In the genomic region with DNA sequence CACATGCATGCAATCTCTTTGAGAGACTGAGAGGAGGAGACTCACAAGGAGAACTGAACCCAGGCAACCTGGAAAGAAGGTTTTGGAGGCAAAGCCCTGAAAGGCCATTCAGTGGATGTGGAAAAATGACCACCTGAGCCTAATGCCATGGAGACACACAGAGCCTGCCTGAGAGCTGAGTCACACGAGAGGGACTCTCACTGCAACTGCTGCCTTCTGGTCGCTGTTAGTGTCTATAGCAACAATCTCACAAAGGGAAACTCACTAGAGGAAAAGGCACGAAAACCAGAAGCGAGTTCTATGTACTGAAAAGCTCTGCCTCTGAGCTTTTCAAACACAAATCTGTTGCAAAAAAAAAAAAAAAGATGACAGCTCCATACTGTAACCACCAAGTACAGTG, we compare ENCODE assay signal across 21 mouse cellular contexts. TPM values are rescaled to one million over a fixed set of nuclear protein-coding genes. Genes with fewer than 3 reads are reported as not detected.
A peak's percentile ranks its signal among the peaks of the same experiment; 100 is the strongest.
DNase-seq lines count a peak whose midpoint lies in the region; ATAC-seq and TF ChIP-seq lines count a peak whose summit lies in the region.
"Had no signal": no experiment of that assay in that cellular context is flagged by ENCODE, and none has a peak within 500 bp of the region (broad histone marks: within the 10 kb centered on the region; RNA-seq: fewer than 3 reads in every experiment).

No protein-coding gene starts in this region.

- no peak for TF ChIP-seq CTCF in hindbrain, postnatal 0 days (IDR thresholded peaks at IDR 0.05; ENCODE audit: low read depth)
- no peak for TF ChIP-seq CTCF in brain, embryonic 14.5 days (IDR thresholded peaks at IDR 0.05; ENCODE audit: borderline replicate concordance, extremely low read depth, insufficient read depth, insufficient read length)

- no peak overlapping the region for H3K27ac ChIP-seq in hindbrain, postnatal 0 days
- H3K27ac ChIP-seq in hindbrain, embryonic 13.5 days: no peak overlapping the region
- no peak overlapping the region for H3K27ac ChIP-seq in midbrain, embryonic 11.5 days (ENCODE audit: low read depth, low read length)
- no peak overlapping the region for H3K27ac ChIP-seq in midbrain, embryonic 10.5 days (replicated peaks)
- H3K27ac ChIP-seq: embryonic facial prominence, embryonic 10.5 days; forebrain, embryonic 12.5 days; heart, embryonic 10.5 days; kidney, postnatal 0 days; limb, embryonic 13.5 days; midbrain, embryonic 12.5 days; neural tube, embryonic 12.5 days had no signal

- WGBS in hindbrain, postnatal 0 days: 50% methylated on average over 4 of the region's 4 CpGs
- 57% methylated on average over 4 of the region's 4 CpGs for WGBS in hindbrain, embryonic 13.5 days
- 74% methylated on average over 4 of the region's 4 CpGs for WGBS in midbrain, embryonic 11.5 days
- 78% methylated on average over 4 of the region's 4 CpGs for WGBS in midbrain, embryonic 10.5 days

- no peak for TF ChIP-seq POLR2A in brain, embryonic 14.5 days (IDR thresholded peaks at IDR 0.05; ENCODE audit: borderline replicate concordance, extremely low read depth, insufficient read depth, insufficient read length, poor library complexity, severe bottlenecking)

- no peaks in the 10 kb centered on the region for H3K27me3 ChIP-seq in hindbrain, postnatal 0 days (ENCODE audit: insufficient read depth, low read length)
- H3K27me3 ChIP-seq in hindbrain, embryonic 13.5 days: no peaks in the 10 kb centered on the region
- H3K27me3 ChIP-seq in midbrain, embryonic 11.5 days (ENCODE audit: control insufficient read depth, insufficient read depth, low read length): no peaks in the 10 kb centered on the region
- H3K27me3 ChIP-seq in midbrain, embryonic 10.5 days (ENCODE audit: low read depth, poor library complexity, severe bottlenecking): no peaks in the 10 kb centered on the region
- H3K27me3 ChIP-seq: forebrain, embryonic 12.5 days; limb, embryonic 13.5 days; midbrain, embryonic 12.5 days; neural tube, embryonic 12.5 days had no signal

- H3K9ac ChIP-seq in hindbrain, postnatal 0 days (replicated peaks; ENCODE audit: low read length): no peak overlapping the region
- no peak overlapping the region for H3K9ac ChIP-seq in hindbrain, embryonic 13.5 days
- H3K9ac ChIP-seq in midbrain, embryonic 11.5 days (ENCODE audit: low read length): no peak overlapping the region
- H3K9ac ChIP-seq: forebrain, embryonic 12.5 days; limb, embryonic 13.5 days; midbrain, embryonic 12.5 days; neural tube, embryonic 12.5 days had no signal

- no peak for ATAC-seq in hindbrain, postnatal 0 days
- no peak for ATAC-seq in hindbrain, embryonic 13.5 days (ENCODE audit: low FRiP score)
- ATAC-seq in midbrain, embryonic 11.5 days (ENCODE audit: low FRiP score): no peak
- ATAC-seq in monocyte, adult 5-6 weeks (replicated peaks; ENCODE audit: insufficient number of reproducible peaks, low FRiP score, low TSS enrichment, poor library complexity, severe bottlenecking): no peak

- no peaks in the 10 kb centered on the region for H3K9me3 ChIP-seq in hindbrain, postnatal 0 days (ENCODE audit: low read length)
- H3K9me3 ChIP-seq in hindbrain, embryonic 13.5 days: no peaks in the 10 kb centered on the region
- no peaks in the 10 kb centered on the region; the same call in 1 of the 2 replicates for H3K9me3 ChIP-seq in midbrain, embryonic 11.5 days (ENCODE audit: control insufficient read depth, low read length)
- peaks cover 9% of the 10 kb centered on the region; the same call in 1 of the 2 replicates for H3K9me3 ChIP-seq in midbrain, embryonic 10.5 days (replicated peaks)
- H3K9me3 ChIP-seq: embryonic facial prominence, embryonic 10.5 days; forebrain, embryonic 12.5 days; heart, embryonic 10.5 days; limb, embryonic 13.5 days; neural tube, embryonic 12.5 days had no signal

- no peaks in the 10 kb centered on the region for H3K36me3 ChIP-seq in hindbrain, postnatal 0 days (ENCODE audit: insufficient read depth, low read length)
- peaks cover 13% of the 10 kb centered on the region for H3K36me3 ChIP-seq in hindbrain, embryonic 13.5 days
- peaks cover 4% of the 10 kb centered on the region; the same call in 1 of the 2 replicates for H3K36me3 ChIP-seq in midbrain, embryonic 11.5 days (ENCODE audit: control insufficient read depth, insufficient read depth, low read length)
- H3K36me3 ChIP-seq in midbrain, embryonic 10.5 days: peaks cover 59% of the 10 kb centered on the region
- H3K36me3 ChIP-seq: heart, embryonic 10.5 days; limb, embryonic 13.5 days had no signal

- H3K4me1 ChIP-seq in hindbrain, postnatal 0 days (ENCODE audit: insufficient read depth, low read length): no peaks in the 10 kb centered on the region
- no peaks in the 10 kb centered on the region for H3K4me1 ChIP-seq in hindbrain, embryonic 13.5 days (replicated peaks)
- H3K4me1 ChIP-seq in midbrain, embryonic 11.5 days (ENCODE audit: control insufficient read depth, insufficient read depth, low read length): no peaks in the 10 kb centered on the region
- no peaks in the 10 kb centered on the region for H3K4me1 ChIP-seq in midbrain, embryonic 10.5 days
- H3K4me1 ChIP-seq: embryonic facial prominence, embryonic 10.5 days; forebrain, embryonic 12.5 days; limb, embryonic 13.5 days; midbrain, embryonic 12.5 days; neural tube, embryonic 12.5 days had no signal

- DNase-seq in hindbrain, postnatal 0 days (ENCODE audit: low spot score): peak; percentile 4
- peak; percentile 47 for DNase-seq in midbrain, embryonic 11.5 days (ENCODE audit: low spot score, missing footprints)
- no peak for DNase-seq in midbrain, embryonic 10.5 days (ENCODE audit: low spot score)
- peak; percentile 20 for DNase-seq in brain, embryonic 14.5 days (ENCODE audit: low read depth)
- no peak for DNase-seq in urinary bladder, postnatal 10 days (ENCODE audit: low spot score)
- DNase-seq: adrenal gland, postnatal 25 days; cerebellum, adult 9-10 months; gastrocnemius, postnatal 25 days; heart, postnatal 36 days; kidney, adult 18-20 months; lung, adult 18-20 months; thymus, postnatal 25 days had no signal

- H3K4me2 ChIP-seq in hindbrain, postnatal 0 days (ENCODE audit: low read depth, low read length): no peak overlapping the region
- no peak overlapping the region for H3K4me2 ChIP-seq in hindbrain, embryonic 13.5 days
- no peak overlapping the region for H3K4me2 ChIP-seq in midbrain, embryonic 11.5 days
- H3K4me2 ChIP-seq: forebrain, embryonic 12.5 days; limb, embryonic 13.5 days; midbrain, embryonic 12.5 days; neural tube, embryonic 12.5 days had no signal

- H3K4me3 ChIP-seq in hindbrain, postnatal 0 days (ENCODE audit: low read length): no peak overlapping the region
- H3K4me3 ChIP-seq in hindbrain, embryonic 13.5 days: no peak overlapping the region
- H3K4me3 ChIP-seq in midbrain, embryonic 11.5 days (ENCODE audit: low read depth, low read length): no peak overlapping the region
- no peak overlapping the region for H3K4me3 ChIP-seq in midbrain, embryonic 10.5 days
- H3K4me3 ChIP-seq: embryonic facial prominence, embryonic 10.5 days; forebrain, embryonic 12.5 days; heart, embryonic 10.5 days; limb, embryonic 13.5 days; midbrain, embryonic 12.5 days; neural tube, embryonic 12.5 days had no signal

RNA-seq across cellular contexts. Expression of a gene that starts 14.2 kb away (rescaled TPM):
- 3.9 and 4.2 TPM in 2 replicates for total RNA-seq in hindbrain, postnatal 0 days (2014; rRNA removed)
- polyA plus RNA-seq in hindbrain, postnatal 0 days (2015; fragmentation: Nextera tagmentation; extraction: Ambion mirVana): 1.4 and 1.5 TPM in 2 replicates
- polyA plus RNA-seq in hindbrain, embryonic 13.5 days (2015; fragmentation: Nextera tagmentation; extraction: Ambion mirVana): 2.1 TPM in 2 replicates
- 17.0 and 17.1 TPM in 2 replicates for polyA plus RNA-seq in midbrain, embryonic 11.5 days (2014; fragmentation: Nextera tagmentation; extraction: Ambion mirVana)
- 10.4 and 14.8 TPM in 2 replicates for polyA plus RNA-seq in midbrain, embryonic 10.5 days (2016; fragmentation: Nextera tagmentation; extraction: Ambion mirVana)
- polyA plus RNA-seq in brain, embryonic 14.5 days (2012; rRNA removed): 4.7 and 4.9 TPM in 2 replicates
- 0.21 to 0.95 TPM (median 0.87 TPM) in 3 replicates for total RNA-seq in monocyte, adult 5-6 weeks (2017)

RNA-seq across cellular contexts. Expression of a gene that starts 41.4 kb away (rescaled TPM):
- total RNA-seq in hindbrain, postnatal 0 days (2014; rRNA removed): 77.9 and 78.7 TPM in 2 replicates
- polyA plus RNA-seq in hindbrain, postnatal 0 days (2015; fragmentation: Nextera tagmentation; extraction: Ambion mirVana): 32.8 and 34.4 TPM in 2 replicates
- 63.1 and 68.4 TPM in 2 replicates for polyA plus RNA-seq in hindbrain, embryonic 13.5 days (2015; fragmentation: Nextera tagmentation; extraction: Ambion mirVana)
- polyA plus RNA-seq in midbrain, embryonic 11.5 days (2014; fragmentation: Nextera tagmentation; extraction: Ambion mirVana): 93.1 and 98.3 TPM in 2 replicates
- polyA plus RNA-seq in midbrain, embryonic 10.5 days (2016; fragmentation: Nextera tagmentation; extraction: Ambion mirVana): 66.9 and 74.4 TPM in 2 replicates
- polyA plus RNA-seq in brain, embryonic 14.5 days (2012; rRNA removed): 91.6 and 112 TPM in 2 replicates
- 35.7 to 50.1 TPM (median 38.8 TPM) in 3 replicates for total RNA-seq in monocyte, adult 5-6 weeks (2017)

RNA-seq across cellular contexts. Expression of a gene that starts 41.6 kb away (rescaled TPM):
- 0.16 and 0.25 TPM in 2 replicates for total RNA-seq in hindbrain, postnatal 0 days (2014; rRNA removed)
- 0.16 and 0.23 TPM in 2 replicates for polyA plus RNA-seq in hindbrain, postnatal 0 days (2015; fragmentation: Nextera tagmentation; extraction: Ambion mirVana)
- 0.31 and 0.58 TPM in 2 replicates for polyA plus RNA-seq in hindbrain, embryonic 13.5 days (2015; fragmentation: Nextera tagmentation; extraction: Ambion mirVana)
- 0.08 and 0.30 TPM in 2 replicates for polyA plus RNA-seq in midbrain, embryonic 11.5 days (2014; fragmentation: Nextera tagmentation; extraction: Ambion mirVana)
- polyA plus RNA-seq in midbrain, embryonic 10.5 days (2016; fragmentation: Nextera tagmentation; extraction: Ambion mirVana): 0.15 and 0.48 TPM in 2 replicates
- polyA plus RNA-seq in brain, embryonic 14.5 days (2012; rRNA removed): 0.42 and 0.54 TPM in 2 replicates
- total RNA-seq in monocyte, adult 5-6 weeks (2017): not detected in 3 replicates
- total RNA-seq: adrenal gland, postnatal 25 days; heart, postnatal 36 days had no signal

RNA-seq across cellular contexts. Expression of a gene that starts 49.9 kb away (rescaled TPM):
- 58.9 and 128 TPM in 2 replicates for total RNA-seq in hindbrain, postnatal 0 days (2014; rRNA removed)
- polyA plus RNA-seq in hindbrain, postnatal 0 days (2015; fragmentation: Nextera tagmentation; extraction: Ambion mirVana): 64.9 and 65.2 TPM in 2 replicates
- 79.5 and 81.3 TPM in 2 replicates for polyA plus RNA-seq in hindbrain, embryonic 13.5 days (2015; fragmentation: Nextera tagmentation; extraction: Ambion mirVana)
- 106 and 115 TPM in 2 replicates for polyA plus RNA-seq in midbrain, embryonic 11.5 days (2014; fragmentation: Nextera tagmentation; extraction: Ambion mirVana)
- polyA plus RNA-seq in midbrain, embryonic 10.5 days (2016; fragmentation: Nextera tagmentation; extraction: Ambion mirVana): 87.0 and 88.6 TPM in 2 replicates
- polyA plus RNA-seq in brain, embryonic 14.5 days (2012; rRNA removed): 66.7 and 72.8 TPM in 2 replicates
- 72.0 to 160 TPM (median 85.6 TPM) in 3 replicates for total RNA-seq in monocyte, adult 5-6 weeks (2017)

Comparison
In these comparisons a context has a peak if more than half of its experiments do, and no peak if none do; other contexts are left out.
1. DNase-seq: peak in hindbrain, postnatal 0 days (single experiment), midbrain, embryonic 11.5 days (single experiment) and brain, embryonic 14.5 days (single experiment); none in midbrain, embryonic 10.5 days (single experiment) and urinary bladder, postnatal 10 days (single experiment).